Mouse (Mus musculus) CH12.LX (cell line): ENCODE measurements around the gene Sec22b.

ENCODE experiments used
- CHD1 ChIP-seq: IDR thresholded peaks from 2 replicates; pipeline ENCODE4 v1.6.1; 2012; ENCODE audit warnings: low read depth, low read length, improper control_type of control experiment, inconsistent platforms
- CTCF ChIP-seq, 2 experiments: IDR thresholded peaks in 1 of 2; conservative IDR thresholded peaks in 1 of 2; 2 replicates each; pipeline ENCODE4 v1.5.1; 2011 to 2012; ENCODE audit warnings: low read depth in 2 of 2, low read length in 2 of 2, improper control_type of control experiment in 1 of 2, inconsistent platforms in 1 of 2, mild to moderate bottlenecking in 1 of 2, moderate library complexity in 1 of 2
- ELF1 ChIP-seq: IDR thresholded peaks from 2 replicates; pipeline ENCODE4 v1.6.1; 2014; ENCODE audit warnings: low read depth, mild to moderate bottlenecking, inconsistent platforms, low read length, improper control_type of control experiment
- EP300 ChIP-seq: IDR thresholded peaks from 2 replicates; pipeline ENCODE4 v1.6.1; 2011; ENCODE audit warnings: low read length, improper control_type of control experiment
- KAT2A ChIP-seq: IDR thresholded peaks from 2 replicates; pipeline ENCODE4 v1.6.1; 2012; ENCODE audit warnings: low read length, improper control_type of control experiment, inconsistent platforms; ENCODE audit not compliant: insufficient replicate concordance
- MAZ ChIP-seq: IDR thresholded peaks from 2 replicates; pipeline ENCODE4 v1.6.1; 2012; ENCODE audit warnings: low read depth, mild to moderate bottlenecking, inconsistent platforms, low read length, improper control_type of control experiment, moderate library complexity
- POLR2A ChIP-seq: IDR thresholded peaks from 2 replicates; pipeline ENCODE4 v1.6.1; 2011; ENCODE audit warnings: low read depth, mild to moderate bottlenecking, improper control_type of control experiment, low read length
- TBP ChIP-seq: conservative IDR thresholded peaks from 2 replicates; pipeline ENCODE4 v1.6.1; 2011; ENCODE audit warnings: low read depth, low read length, improper control_type of control experiment
- UBTF ChIP-seq: IDR thresholded peaks from 2 replicates; pipeline ENCODE4 v1.6.1; 2012; ENCODE audit warnings: low read depth, mild to moderate bottlenecking, inconsistent platforms, low read length, improper control_type of control experiment, moderate library complexity
- USF1 ChIP-seq: IDR thresholded peaks from 2 replicates; pipeline ENCODE4 v1.6.1; 2014; ENCODE audit warnings: low read depth, mild to moderate bottlenecking, inconsistent platforms, low read length, improper control_type of control experiment
- ZC3H11A ChIP-seq: IDR thresholded peaks from 2 replicates; pipeline ENCODE4 v1.6.1; 2012; ENCODE audit warnings: low read depth, mild to moderate bottlenecking, inconsistent platforms, low read length, improper control_type of control experiment
- ZKSCAN1 ChIP-seq: IDR thresholded peaks from 2 replicates; pipeline ENCODE4 v1.6.1; 2012; ENCODE audit warnings: low read depth, inconsistent platforms, low read length, improper control_type of control experiment, borderline replicate concordance
- ZNF384 ChIP-seq: IDR thresholded peaks from 2 replicates; pipeline ENCODE4 v1.6.1; 2012; ENCODE audit warnings: low read depth, low read length, improper control_type of control experiment, inconsistent platforms

- TF ChIP-seq POLR2A = no peak
- TF ChIP-seq ZKSCAN1 = no peak
- no peak for TF ChIP-seq USF1
- TF ChIP-seq UBTF = no peak
- TF ChIP-seq CTCF (conservative IDR thresholded peaks at IDR 0.05 in 1 of 2, IDR thresholded peaks at IDR 0.05 in 1 of 2; ENCODE audit: low read depth in 2 of 2, low read length in 2 of 2) = no peak
- TF ChIP-seq TBP = no peak
- TF ChIP-seq EP300 = no peak
- no peak for TF ChIP-seq ZNF384
- no peak for TF ChIP-seq CHD1
- no peak for TF ChIP-seq KAT2A
- no peak for TF ChIP-seq ZC3H11A
- TF ChIP-seq MAZ = no peak
- TF ChIP-seq ELF1 = no peak
Measured at GRCm38 (mm10) chr3:97869730-97870129, 31.3 kb upstream of the Sec22b start.
